Mouse (Mus musculus) kidney, adult 2 months (tissue): ENCODE measurements around the gene U90926.

Experiments
- CTCF ChIP-seq: fragments of 200-500 bp; conservative IDR thresholded peaks from 2 replicates; pipeline ENCODE4 v1.5.1; 2011; ENCODE audit warnings: low read depth, mild to moderate bottlenecking, control low read depth, low read length, moderate library complexity, mixed read lengths; ENCODE audit not compliant: insufficient read depth, insufficient read length
- POLR2A ChIP-seq: fragments of 200-500 bp; IDR thresholded peaks from one replicate; pipeline ENCODE4 v1.6.1; 2011; ENCODE audit warnings: low read depth, low read length, control low read depth

DNA sequence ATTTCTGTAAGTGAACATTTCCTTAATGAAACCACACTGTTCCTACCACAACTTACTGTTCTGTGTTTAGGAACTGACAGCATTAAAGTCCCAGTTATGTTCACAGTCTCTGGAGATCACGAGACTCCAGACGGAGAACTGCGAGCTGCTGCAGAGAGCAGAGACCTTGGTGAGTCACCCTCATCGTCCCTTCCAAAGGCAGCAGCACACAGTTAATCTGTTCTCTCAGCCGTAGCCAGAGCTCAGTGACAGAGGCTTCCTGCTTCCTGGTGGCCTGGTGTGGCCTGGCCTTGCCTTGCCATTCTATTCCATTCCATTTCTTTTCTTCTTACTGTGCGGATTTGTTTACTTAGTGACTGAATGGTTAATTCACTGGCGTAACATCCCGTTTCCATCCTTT, 16.9 kb downstream of the U90926 start:
- TF ChIP-seq POLR2A (no peak), CTCF (no peak)
